Mouse (Mus musculus): ENCODE data around the gene Per2. TPM values are rescaled to one million over a fixed set of nuclear protein-coding genes. Genes with fewer than 3 reads are reported as not detected.

Per2 gene
- polyA plus RNA-seq, 1 experiment from 2014 or later, result 7.2 TPM

DNA sequence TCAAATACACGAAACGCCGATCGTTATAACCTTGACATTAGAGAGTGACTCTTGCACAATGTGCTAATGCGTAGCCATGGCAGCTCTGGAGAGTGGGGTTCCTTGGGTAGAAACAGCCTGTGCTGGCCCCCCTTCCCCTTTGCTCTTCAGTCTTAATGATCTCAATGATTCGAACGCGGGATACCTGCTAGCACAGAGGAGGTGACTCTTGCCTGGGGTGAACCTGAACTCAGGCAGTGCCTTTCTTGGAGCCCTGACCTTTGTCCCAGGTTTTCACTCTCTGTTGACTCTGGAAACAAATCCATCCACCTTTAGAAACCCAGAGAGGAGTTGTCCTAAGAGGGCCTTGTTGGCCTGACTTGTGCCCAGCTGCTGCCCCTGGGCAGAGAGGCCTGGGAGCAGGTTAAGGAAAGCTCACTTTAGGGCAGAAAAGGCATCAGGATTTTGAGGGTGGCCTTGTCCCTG is 38.5 kb downstream of the Per2 start:
- H3K9ac ChIP-seq (ENCODE audit: low read depth, low read length), result no peak overlapping the region
- ATAC-seq, result no peak
- H3K4me3 ChIP-seq (ENCODE audit: low read depth, low read length), result no peak overlapping the region
- H3K4me2 ChIP-seq (replicated peaks; ENCODE audit: low read depth), result no peak overlapping the region
- TF ChIP-seq CTCF (IDR thresholded peaks at IDR 0.05; ENCODE audit: low read depth), result no peak
- no peaks in the 10 kb centered on the region for H3K4me1 ChIP-seq (replicated peaks; ENCODE audit: control insufficient read depth, insufficient read depth, low read length)
- no peak overlapping the region for H3K27ac ChIP-seq (ENCODE audit: low read depth, low read length)
- no peaks in the 10 kb centered on the region for H3K27me3 ChIP-seq (replicated peaks; ENCODE audit: control insufficient read depth, insufficient read depth, low read length)
- 92% methylated on average over 8 of the region's 8 CpGs for WGBS
- H3K9me3 ChIP-seq (ENCODE audit: control insufficient read depth), result no peaks in the 10 kb centered on the region
- H3K36me3 ChIP-seq (ENCODE audit: control insufficient read depth, insufficient read depth), result peaks cover 83% of the 10 kb centered on the region

- no peak for TF ChIP-seq CTCF (IDR thresholded peaks at IDR 0.05; ENCODE audit: low read depth)
- Histone ChIP-seq H3K27ac (ENCODE audit: low read depth, low read length) (no peak overlapping the region), H3K36me3 (ENCODE audit: control insufficient read depth, insufficient read depth) (peaks cover 83% of the 10 kb centered on the region), H3K4me3 (ENCODE audit: low read depth, low read length) (no peak overlapping the region), H3K4me1 (replicated peaks; ENCODE audit: control insufficient read depth, insufficient read depth, low read length) (no peaks in the 10 kb centered on the region), H3K27me3 (replicated peaks; ENCODE audit: control insufficient read depth, insufficient read depth, low read length) (no peaks in the 10 kb centered on the region), H3K9ac (ENCODE audit: low read depth, low read length) (no peak overlapping the region), H3K9me3 (ENCODE audit: control insufficient read depth) (no peaks in the 10 kb centered on the region), H3K4me2 (replicated peaks; ENCODE audit: low read depth) (no peak overlapping the region)
- ATAC-seq, result 0 out of 2 replicates have a peak, but pooled peaks have one; percentile 14
- WGBS, result 68% methylated on average over 10 of the region's 10 CpGs
These were observed 39.1 kb downstream of the Per2 start for GRCm38 (mm10) chr1:91419862-91420600.

- Histone ChIP-seq H3K4me3 (ENCODE audit: low read depth, low read length) (no peak overlapping the region), H3K9ac (ENCODE audit: low read depth, low read length) (no peak overlapping the region), H3K27me3 (replicated peaks; ENCODE audit: control insufficient read depth, insufficient read depth, low read length) (no peaks in the 10 kb centered on the region), H3K9me3 (ENCODE audit: control insufficient read depth) (no peaks in the 10 kb centered on the region), H3K27ac (ENCODE audit: low read depth, low read length) (no peak overlapping the region), H3K36me3 (ENCODE audit: control insufficient read depth, insufficient read depth) (peaks cover 62% of the 10 kb centered on the region), H3K4me2 (replicated peaks; ENCODE audit: low read depth) (no peak overlapping the region), H3K4me1 (replicated peaks; ENCODE audit: control insufficient read depth, insufficient read depth, low read length) (no peaks in the 10 kb centered on the region)
- WGBS, result 59% methylated on average over 1 of the region's 1 CpGs
- ATAC-seq, result no peak
- TF ChIP-seq CTCF (IDR thresholded peaks at IDR 0.05; ENCODE audit: low read depth), result no peak
These were observed 41.1 kb downstream of the Per2 start for GRCm38 (mm10) chr1:91417991-91418390.

GRCm38 (mm10) chr1:91415311-91415710 is 43.8 kb downstream of the Per2 start:
- Histone ChIP-seq H3K9me3 (ENCODE audit: control insufficient read depth) (no peaks in the 10 kb centered on the region), H3K4me3 (ENCODE audit: low read depth, low read length) (no peak overlapping the region), H3K9ac (ENCODE audit: low read depth, low read length) (no peak overlapping the region), H3K4me1 (replicated peaks; ENCODE audit: control insufficient read depth, insufficient read depth, low read length) (peaks cover 8% of the 10 kb centered on the region; the same call in 1 of the 2 replicates), H3K27me3 (replicated peaks; ENCODE audit: control insufficient read depth, insufficient read depth, low read length) (no peaks in the 10 kb centered on the region), H3K36me3 (ENCODE audit: control insufficient read depth, insufficient read depth) (peaks cover 44% of the 10 kb centered on the region), H3K4me2 (replicated peaks; ENCODE audit: low read depth) (no peak overlapping the region), H3K27ac (ENCODE audit: low read depth, low read length) (no peak overlapping the region)
- ATAC-seq, result no peak
- WGBS, result 86% methylated on average over 5 of the region's 5 CpGs
- no peak for TF ChIP-seq CTCF (IDR thresholded peaks at IDR 0.05; ENCODE audit: low read depth)

DNA sequence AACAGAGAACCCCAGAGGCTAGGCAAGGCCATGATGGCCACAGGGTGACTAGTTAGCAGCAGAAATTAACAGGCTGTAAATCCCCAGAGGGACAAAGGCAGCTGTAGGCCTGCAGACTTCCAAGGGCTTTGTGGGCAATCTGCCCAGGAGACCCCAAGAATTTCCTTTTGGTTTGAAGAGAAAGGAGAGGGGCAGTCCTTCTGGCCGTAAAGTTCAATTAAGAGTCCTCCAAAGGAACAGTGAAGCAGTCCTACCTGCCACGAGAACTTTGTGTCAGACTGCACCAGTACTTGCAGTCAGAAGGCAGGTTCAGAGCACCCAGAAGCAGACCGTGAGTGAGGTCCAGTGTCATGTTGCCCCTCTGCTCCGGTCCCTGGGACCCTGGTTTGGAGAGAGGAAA is 44.2 kb downstream of the Per2 start:
- Histone ChIP-seq H3K4me3 (ENCODE audit: low read depth, low read length) (no peak overlapping the region), H3K4me2 (replicated peaks; ENCODE audit: low read depth) (no peak overlapping the region), H3K27ac (ENCODE audit: low read depth, low read length) (no peak overlapping the region), H3K9ac (ENCODE audit: low read depth, low read length) (no peak overlapping the region), H3K27me3 (replicated peaks; ENCODE audit: control insufficient read depth, insufficient read depth, low read length) (no peaks in the 10 kb centered on the region), H3K4me1 (replicated peaks; ENCODE audit: control insufficient read depth, insufficient read depth, low read length) (peaks cover 8% of the 10 kb centered on the region; the same call in 1 of the 2 replicates), H3K9me3 (ENCODE audit: control insufficient read depth) (no peaks in the 10 kb centered on the region), H3K36me3 (ENCODE audit: control insufficient read depth, insufficient read depth) (peaks cover 41% of the 10 kb centered on the region)
- ATAC-seq, result no peak
- 73% methylated on average over 4 of the region's 4 CpGs for WGBS
- TF ChIP-seq CTCF (IDR thresholded peaks at IDR 0.05; ENCODE audit: low read depth), result no peak

- H3K4me1 ChIP-seq (replicated peaks; ENCODE audit: control insufficient read depth, insufficient read depth, low read length), result peaks cover 8% of the 10 kb centered on the region; the same call in 1 of the 2 replicates
- H3K9ac ChIP-seq (ENCODE audit: low read depth, low read length), result peak within 1 kb of the TSS; percentile 80
- peaks cover 32% of the 10 kb centered on the region for H3K36me3 ChIP-seq (ENCODE audit: control insufficient read depth, insufficient read depth)
- H3K27me3 ChIP-seq (replicated peaks; ENCODE audit: control insufficient read depth, insufficient read depth, low read length), result no peaks in the 10 kb centered on the region
- ATAC-seq, result peak; percentile 42
- peak within 1 kb of the TSS; percentile 83 for H3K4me3 ChIP-seq (ENCODE audit: low read depth, low read length)
- WGBS, result under 1% methylated on average over 39 of the region's 39 CpGs
- no peak for TF ChIP-seq CTCF (IDR thresholded peaks at IDR 0.05; ENCODE audit: low read depth)
- H3K4me2 ChIP-seq (replicated peaks; ENCODE audit: low read depth), result peak within 1 kb of the TSS; percentile 98
- no peaks in the 10 kb centered on the region for H3K9me3 ChIP-seq (ENCODE audit: control insufficient read depth)
- H3K27ac ChIP-seq (ENCODE audit: low read depth, low read length), result peak within 1 kb of the TSS; percentile 82
These were observed 45.1 kb downstream of the Per2 start, which contains the start of gene Hes6 for GRCm38 (mm10) chr1:91413898-91414594. Hes6 (minus strand) TSS chr1:91414038.
